Mouse (Mus musculus) lung, postnatal 25 days (tissue): Measurements from ENCODE around the gene Pttg1.

ENCODE experiments used
- DNase-seq: peaks from one replicate; pipeline ENCODE4 v3.0.0; 2022; ENCODE audit warnings: low spot score

The Pttg1 gene

DNA sequence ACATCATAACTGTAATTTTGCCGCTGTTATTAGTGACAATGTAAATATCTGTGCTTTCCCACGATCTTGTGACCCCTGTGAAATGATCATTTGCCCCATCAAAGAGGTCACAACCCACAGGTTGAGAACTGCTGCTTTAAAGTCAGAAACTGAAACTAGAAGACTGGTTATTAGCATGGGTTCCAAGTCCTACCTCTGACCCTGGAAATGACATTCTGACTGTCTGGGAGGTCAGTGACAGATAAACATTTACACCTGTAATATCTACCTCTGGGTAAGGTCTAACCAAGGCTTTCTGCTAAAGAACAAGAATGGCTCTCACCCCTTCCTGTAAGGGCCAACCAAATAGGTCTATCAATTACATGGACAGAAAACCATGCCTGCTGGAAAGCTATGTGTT, 17.2 kb downstream of the Pttg1 start:
- no peak for DNase-seq

DNA sequence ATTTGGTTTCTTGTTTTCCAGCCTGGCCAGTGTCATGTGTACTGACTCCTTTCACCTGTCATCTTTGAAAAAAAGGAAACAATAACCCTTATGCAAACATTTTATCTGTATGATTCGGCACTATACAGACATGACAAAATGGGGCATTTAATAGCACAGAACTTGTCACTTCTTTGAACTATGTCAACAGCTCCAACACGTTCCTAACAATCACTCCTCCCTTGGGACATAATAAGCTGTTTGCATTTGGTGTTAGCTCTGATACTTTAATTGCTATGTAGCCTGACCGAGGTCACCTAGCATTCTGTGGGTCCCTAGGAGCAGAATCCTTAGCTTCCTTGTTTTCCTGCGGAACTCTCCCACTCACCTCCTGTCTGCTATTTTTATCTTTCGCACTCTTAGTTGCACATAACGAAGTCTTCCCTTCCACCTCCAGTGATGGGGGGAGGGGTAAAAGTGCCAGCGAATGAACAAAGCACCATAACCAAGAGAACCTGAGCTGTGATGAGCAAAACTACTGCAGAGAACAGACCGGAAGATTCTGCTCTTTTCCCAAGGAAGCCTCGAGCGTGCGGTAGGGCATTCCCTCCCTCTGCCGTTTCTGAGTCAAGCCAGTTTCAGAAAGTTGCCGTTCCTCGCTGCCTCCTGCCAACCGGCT, 21.8 kb downstream of the Pttg1 start:
- DNase-seq, result no peak

- DNase-seq, result no peak
Measured at GRCm38 (mm10) chr11:43400131-43400530, 25.9 kb downstream of the Pttg1 start.

DNA sequence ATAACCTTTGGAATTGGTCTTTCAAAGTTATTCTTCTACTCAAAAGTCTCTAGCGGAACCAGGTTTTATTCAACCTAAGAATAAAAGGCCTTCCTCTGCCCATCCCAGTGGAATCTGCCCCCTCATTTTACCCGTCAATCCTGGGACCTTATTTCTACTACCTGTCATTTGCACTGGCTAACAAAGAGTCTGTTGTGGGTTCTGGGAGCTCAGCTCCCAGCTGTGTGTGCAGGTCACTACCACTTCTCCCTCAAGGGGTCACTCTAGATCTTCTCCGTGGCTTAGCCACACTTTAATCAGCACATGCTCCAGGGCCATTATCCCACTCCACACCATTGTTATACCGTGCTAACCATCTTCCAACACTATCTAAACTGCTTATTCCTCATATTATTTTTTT, 26.8 kb downstream of the Pttg1 start:
- DNase-seq, result no peak

DNA sequence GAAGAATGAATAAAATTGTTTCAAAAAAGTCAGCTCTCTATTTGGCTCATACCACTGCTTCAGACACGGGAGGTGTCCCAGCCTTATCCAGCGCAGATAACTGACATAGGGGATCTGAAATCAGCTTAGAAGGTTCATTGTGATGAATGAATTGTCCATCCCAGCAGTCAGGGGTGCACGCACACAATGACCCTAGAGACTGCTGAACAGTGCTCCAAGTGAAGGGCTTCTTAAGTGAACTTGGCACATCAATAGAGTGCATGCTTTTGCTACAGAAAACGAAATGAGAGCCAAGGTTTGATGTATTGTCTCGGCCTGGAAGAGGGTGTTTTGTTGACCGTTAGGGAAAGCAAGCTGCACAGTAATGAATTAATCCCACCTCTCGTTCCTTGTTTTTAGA, 29.4 kb downstream of the Pttg1 start:
- DNase-seq, result no peak

DNA sequence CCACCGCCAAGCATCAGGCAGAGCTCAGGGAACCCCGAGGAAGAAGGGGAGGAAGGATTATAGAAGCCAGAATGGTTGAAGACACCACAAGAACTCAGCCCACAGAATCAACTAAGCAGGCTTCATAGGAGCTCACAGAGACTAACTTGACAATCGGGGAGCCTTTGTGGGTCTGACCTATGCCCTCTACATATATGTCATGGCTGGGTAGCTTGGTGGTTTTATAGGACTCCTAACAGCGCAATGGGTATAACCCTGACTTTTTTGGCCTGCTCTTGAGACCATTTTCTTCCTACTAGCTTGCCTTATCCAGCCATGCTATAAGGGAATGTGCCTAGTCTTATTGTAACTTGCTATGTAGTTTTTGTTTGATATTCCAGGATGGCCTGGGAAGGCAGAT, 29.8 kb downstream of the Pttg1 start:
- no peak for DNase-seq

GRCm38 (mm10) chr11:43395073-43395948, 30.7 kb downstream of the Pttg1 start:
- no peak for DNase-seq

DNA sequence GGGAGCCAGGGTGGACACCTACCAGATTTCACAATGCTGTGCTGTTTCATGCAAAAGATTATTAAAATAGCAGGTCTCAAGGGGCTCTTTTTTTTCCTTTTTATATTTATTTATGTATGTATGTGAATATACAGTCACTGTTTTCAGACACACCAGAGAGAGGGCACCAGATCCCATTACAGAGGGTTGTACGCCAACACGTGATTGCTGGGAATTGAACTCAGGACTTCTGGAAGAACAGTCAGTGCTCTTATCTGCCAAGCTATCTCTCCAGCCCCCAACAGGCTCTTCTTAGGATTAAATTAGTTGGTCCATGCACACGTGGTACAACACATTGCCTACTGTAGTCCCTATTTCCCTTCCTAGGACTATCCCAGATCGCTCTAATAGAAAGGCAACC, 32.7 kb downstream of the Pttg1 start:
- DNase-seq, result no peak

DNA sequence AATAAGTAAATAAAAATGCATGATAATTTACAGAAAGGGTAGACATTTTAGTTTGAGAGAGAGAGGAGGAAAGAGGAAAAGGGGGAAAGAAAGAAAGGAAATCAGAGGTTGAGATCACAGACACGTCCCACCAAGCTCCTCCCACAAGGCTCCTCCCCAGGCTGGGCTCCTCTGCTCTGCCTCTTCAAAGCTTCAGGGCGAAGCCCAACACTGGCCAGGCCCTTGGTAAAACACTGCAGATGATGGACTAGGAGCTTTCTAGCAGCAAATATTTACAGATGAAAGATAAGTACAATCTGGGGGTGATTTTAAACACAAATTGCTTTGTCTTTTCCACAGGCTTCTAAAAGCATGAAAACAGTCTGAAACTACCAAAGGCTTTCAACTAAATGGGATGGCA, 33.3 kb downstream of the Pttg1 start:
- no peak for DNase-seq

DNA sequence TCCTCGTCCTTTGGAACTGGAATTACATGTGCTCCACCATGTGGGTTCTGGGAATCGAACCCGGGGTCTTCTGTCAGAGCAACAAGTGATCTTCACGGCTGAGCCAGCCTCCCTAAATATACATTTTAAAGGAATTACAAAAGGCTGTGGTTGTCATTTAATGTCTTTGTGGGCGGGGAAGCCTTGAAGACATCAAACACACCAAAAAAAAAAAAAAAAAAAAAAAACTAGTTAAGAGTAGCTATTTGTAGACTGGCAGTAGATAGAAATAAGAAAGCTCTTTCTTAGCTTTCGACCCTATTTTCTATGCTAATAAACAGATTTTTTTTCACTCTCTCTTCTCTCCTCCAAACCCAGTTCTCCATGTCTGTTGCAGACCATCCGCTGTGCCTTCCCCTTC, 36.9 kb downstream of the Pttg1 start:
- DNase-seq, result no peak

GRCm38 (mm10) chr11:43388122-43389097, 37.6 kb downstream of the Pttg1 start:
- no peak for DNase-seq

DNA sequence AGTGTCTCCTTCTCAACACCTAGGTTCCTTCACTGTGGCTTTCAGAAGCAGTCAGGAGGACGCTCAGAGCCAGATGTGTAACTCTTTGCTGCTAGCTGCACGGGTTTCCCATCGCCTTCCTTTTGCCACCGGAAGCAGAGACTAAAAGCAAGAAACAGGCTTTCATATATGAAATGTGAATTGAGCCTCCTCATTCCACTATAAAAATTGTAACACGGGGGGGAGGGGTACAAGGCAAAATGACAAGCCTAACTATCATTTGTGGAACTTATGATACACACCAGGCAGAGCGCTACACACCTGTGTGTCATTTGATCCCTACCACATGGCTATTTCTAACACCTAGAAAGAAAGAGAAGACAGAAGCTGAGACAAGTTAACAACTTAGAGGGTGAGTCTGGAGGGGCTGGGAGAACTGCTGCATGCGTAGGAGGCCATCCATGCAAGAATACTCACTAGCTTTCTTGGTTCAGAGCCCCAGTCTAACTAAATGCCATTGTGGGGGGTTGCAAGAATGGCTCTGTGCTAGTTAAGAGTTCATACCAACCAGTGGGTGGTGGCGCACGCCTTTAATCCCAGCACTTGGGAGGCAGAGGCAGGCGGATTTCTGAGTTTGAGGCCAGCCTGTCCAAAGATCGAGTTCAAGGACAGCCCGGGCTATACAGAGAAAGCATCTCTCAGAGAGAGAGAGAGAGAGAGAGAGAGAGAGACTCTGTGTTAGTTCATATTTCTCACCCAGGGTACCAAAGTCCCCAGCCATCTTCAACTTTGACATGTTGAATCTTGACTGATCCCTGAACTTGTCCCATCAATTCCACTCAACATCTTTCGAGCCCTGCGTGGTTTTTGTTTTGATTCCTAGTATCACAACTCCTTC, 38.8 kb downstream of the Pttg1 start:
- DNase-seq, result no peak

- no peak for DNase-seq
Measured at GRCm38 (mm10) chr11:43385716-43386115, 40.3 kb downstream of the Pttg1 start.

- DNase-seq, result peak; percentile 72
Measured at GRCm38 (mm10) chr11:43385055-43385649, 40.9 kb downstream of the Pttg1 start.

GRCm38 (mm10) chr11:43383581-43383980, 42.5 kb downstream of the Pttg1 start:
- no peak for DNase-seq

DNA sequence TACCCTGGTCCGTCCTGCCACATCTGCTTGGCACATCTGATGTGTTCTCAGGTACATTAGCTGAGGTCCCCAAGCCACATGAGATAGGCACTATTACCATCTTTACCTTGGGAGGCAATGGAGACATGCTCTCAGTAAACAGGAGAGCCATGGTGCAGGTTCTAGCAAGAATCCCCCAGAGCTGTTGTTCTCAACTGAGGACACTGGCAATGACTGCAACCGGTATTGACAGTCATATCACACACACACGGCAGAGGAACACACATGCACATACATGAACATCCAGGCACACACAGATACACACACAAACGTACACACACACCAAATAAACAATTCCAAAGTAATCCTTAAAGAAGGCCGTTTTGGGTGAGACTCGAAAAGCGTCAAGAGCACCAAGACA, 45.1 kb downstream of the Pttg1 start:
- no peak for DNase-seq

- no peak for DNase-seq
Measured at GRCm38 (mm10) chr11:43379911-43380485, 46.1 kb downstream of the Pttg1 start.

DNA sequence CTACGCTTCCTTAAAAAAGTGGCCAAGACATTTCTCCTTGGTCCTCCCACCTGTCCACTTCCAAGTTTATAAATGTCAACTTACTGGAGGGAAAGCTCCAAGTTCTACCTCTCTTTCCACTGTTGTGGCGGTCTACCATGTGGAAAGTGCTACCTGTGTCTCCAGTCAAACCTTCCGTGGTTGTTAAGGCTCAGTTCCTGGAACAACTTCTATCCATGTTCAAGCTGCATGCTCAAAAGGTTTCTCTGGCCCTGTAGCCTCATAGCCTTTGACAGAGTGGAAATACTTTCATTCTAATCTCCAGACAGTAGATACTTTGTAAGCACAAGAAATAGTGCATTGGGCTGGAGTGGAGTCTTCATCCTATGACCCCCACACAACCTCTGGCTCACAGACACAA, 46.6 kb downstream of the Pttg1 start:
- no peak for DNase-seq

DNA sequence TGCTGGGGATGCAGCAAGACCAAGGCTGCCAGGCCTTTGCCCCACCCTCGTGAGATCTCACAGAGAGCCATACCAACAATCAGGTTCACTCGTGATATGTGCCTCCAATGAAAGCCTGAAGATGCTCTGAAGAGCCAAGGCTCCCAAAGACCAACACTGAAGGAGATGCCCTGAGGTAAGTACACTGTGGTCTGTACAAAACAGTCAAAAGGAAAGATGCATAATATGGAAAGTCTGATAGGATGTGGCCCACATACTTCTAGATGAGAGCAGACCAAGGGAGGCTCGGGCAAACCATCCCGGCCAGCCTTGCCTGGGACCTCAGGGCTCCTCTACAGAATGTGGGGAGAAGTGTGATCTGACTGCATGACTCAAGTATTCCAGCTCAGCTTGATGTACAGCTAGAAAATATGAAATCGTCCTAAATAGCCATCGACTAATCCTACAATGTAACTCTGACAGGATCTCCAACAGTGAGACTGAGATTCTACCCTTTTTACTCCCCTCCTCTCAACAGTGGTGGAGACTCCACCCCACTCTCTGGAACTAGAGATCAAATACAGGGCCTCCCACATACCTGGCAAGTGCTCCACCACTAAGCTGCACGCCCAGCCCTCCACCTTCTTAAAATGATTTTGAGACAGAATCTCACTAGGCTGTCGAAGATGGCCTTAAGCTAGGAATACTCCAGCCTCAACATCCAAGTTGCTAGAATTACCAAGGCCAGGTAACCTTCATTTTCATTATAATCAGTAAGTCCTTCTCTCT, 48.8 kb downstream of the Pttg1 start:
- no peak for DNase-seq

DNA sequence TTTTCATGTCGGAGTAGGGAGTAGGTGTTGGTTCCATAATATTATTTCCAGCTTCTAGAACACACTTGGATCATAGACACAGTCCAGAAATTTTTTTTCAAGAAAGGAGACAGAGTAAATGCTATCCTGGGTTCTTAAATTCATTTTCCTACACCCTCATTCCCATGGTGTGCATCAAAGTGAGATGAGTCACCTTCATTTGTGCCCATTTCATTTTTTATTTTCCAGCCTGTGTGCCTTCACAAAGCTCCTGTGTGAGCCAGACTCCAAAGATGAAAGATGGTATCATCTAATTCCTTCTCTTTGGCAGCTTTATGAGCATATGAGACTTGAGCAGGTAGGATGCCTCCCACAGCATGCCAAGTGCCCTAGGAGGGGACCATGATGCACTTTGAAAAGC, 49.5 kb downstream of the Pttg1 start:
- no peak for DNase-seq
